ENCODE assay signal across 9 mouse cellular contexts in the genomic region with DNA sequence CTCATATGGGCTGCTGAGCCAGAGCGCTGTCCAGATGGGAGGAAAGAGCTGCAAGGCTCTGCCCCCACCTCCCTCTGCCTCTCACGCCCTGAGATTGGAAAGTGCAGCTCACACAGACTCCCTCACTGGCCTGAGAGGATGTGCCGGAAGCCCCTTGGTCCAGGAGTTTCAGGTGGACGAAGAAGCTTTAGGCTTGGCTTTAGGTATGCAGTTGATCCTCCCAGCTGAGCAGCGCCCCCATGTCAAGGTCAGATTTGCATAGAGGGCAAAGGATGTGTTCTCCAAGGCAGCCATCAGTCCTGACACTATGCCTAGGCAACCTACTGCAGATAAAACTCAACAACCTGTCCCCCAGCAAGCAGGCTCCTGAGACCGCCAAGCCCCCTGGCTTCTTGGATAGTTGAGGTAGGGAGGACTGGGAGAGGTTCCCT. TPM values are rescaled to one million over a fixed set of nuclear protein-coding genes. Genes with fewer than 3 reads are reported as not detected.
A peak's percentile ranks its signal among the peaks of the same experiment; 100 is the strongest.
DNase-seq lines count a peak whose midpoint lies in the region; ATAC-seq and TF ChIP-seq lines count a peak whose summit lies in the region.
"Had no signal": no experiment of that assay in that cellular context is flagged by ENCODE, and none has a peak within 500 bp of the region (broad histone marks: within the 10 kb centered on the region; RNA-seq: fewer than 3 reads in every experiment).

No protein-coding gene starts in this region.

- peaks cover 17% of the 10 kb centered on the region for H3K4me1 ChIP-seq in heart, adult 2 months (ENCODE audit: control insufficient read depth, insufficient read depth, low read length)
- peaks cover 64% of the 10 kb centered on the region for H3K4me1 ChIP-seq in kidney, embryonic 15.5 days
- peaks cover 32% of the 10 kb centered on the region for H3K4me1 ChIP-seq in neural tube, embryonic 13.5 days (replicated peaks)

- no peaks in the 10 kb centered on the region; the same call in 1 of the 2 replicates for H3K79me2 ChIP-seq in heart, adult 2 months (replicated peaks; ENCODE audit: control insufficient read depth, insufficient read depth, low read length)

- no peak for DNase-seq in left cerebral cortex, adult 2 months (ENCODE audit: extremely low spot score in 1 of 2, low spot score in 2 of 2)
- no peak for DNase-seq in left cerebral cortex, postnatal 4 days
- DNase-seq in heart, adult 2 months = peak; percentile 55 to 57
- no peak for DNase-seq in gastrocnemius, postnatal 10 days
- DNase-seq in thymus, postnatal 36 days = no peak
- DNase-seq in right cerebral cortex, adult 2 months (ENCODE audit: low spot score in 2 of 2) = no peak

- no peak for ATAC-seq in kidney, embryonic 15.5 days (replicated peaks; ENCODE audit: low FRiP score)
- no peak for ATAC-seq in neural tube, embryonic 13.5 days (ENCODE audit: low read depth)

- H3K27ac ChIP-seq in left cerebral cortex, adult 2 months = peak overlapping the region; percentile 96
- peak overlapping the region; percentile 99 for H3K27ac ChIP-seq in heart, adult 2 months
- peak overlapping the region; percentile 93 for H3K27ac ChIP-seq in kidney, embryonic 15.5 days
- no peak overlapping the region; the same call in 1 of the 2 replicates for H3K27ac ChIP-seq in neural tube, embryonic 13.5 days (replicated peaks)

- intact Hi-C loops in left cerebral cortex, adult 2 months (cut with DNase I) = no loop called here
- intact Hi-C loops in left cerebral cortex, postnatal 4 days (cut with DNase I) = no loop called here
- intact Hi-C loops in heart, adult 2 months (cut with DNase I) = no loop called here

- H3K27me3 ChIP-seq in heart, adult 2 months (ENCODE audit: control insufficient read depth, insufficient read depth, low read length) = no peaks in the 10 kb centered on the region
- peaks cover 18% of the 10 kb centered on the region for H3K27me3 ChIP-seq in kidney, embryonic 15.5 days
- peaks cover 11% of the 10 kb centered on the region for H3K27me3 ChIP-seq in neural tube, embryonic 13.5 days

- H3K4me3 ChIP-seq in left cerebral cortex, adult 2 months = peak overlapping the region; percentile 86
- peak overlapping the region; percentile 68 for H3K4me3 ChIP-seq in heart, adult 2 months
- 0 out of 2 replicates have a peak overlapping the region, but pooled peaks have one; percentile 6 for H3K4me3 ChIP-seq in kidney, embryonic 15.5 days (replicated peaks)
- H3K4me3 ChIP-seq in neural tube, embryonic 13.5 days = no peak overlapping the region

- H3K9ac ChIP-seq in heart, adult 2 months (ENCODE audit: low read depth, low read length) = peak overlapping the region; percentile 54
- H3K9ac ChIP-seq in kidney, embryonic 15.5 days = no peak overlapping the region
- H3K9ac ChIP-seq in neural tube, embryonic 13.5 days = no peak overlapping the region

- peak; percentile 87 for TF ChIP-seq POLR2A in heart, adult 2 months (IDR thresholded peaks at IDR 0.05; ENCODE audit: insufficient read depth, low read depth, low read length)

- 0 out of 2 replicates have a peak, but pooled peaks have one; percentile 49 for TF ChIP-seq EP300 in heart, adult 2 months (IDR thresholded peaks at IDR 0.05; ENCODE audit: insufficient read depth, low read depth, low read length)

- WGBS in heart, adult 2 months = 35% methylated on average over 6 of the region's 6 CpGs
- 63% methylated on average over 6 of the region's 6 CpGs for WGBS in kidney, embryonic 15.5 days
- WGBS in neural tube, embryonic 13.5 days = 62% methylated on average over 6 of the region's 6 CpGs

- no peaks in the 10 kb centered on the region for H3K9me3 ChIP-seq in kidney, embryonic 15.5 days (replicated peaks)
- H3K9me3 ChIP-seq in neural tube, embryonic 13.5 days = no peaks in the 10 kb centered on the region

- TF ChIP-seq CTCF in left cerebral cortex, adult 2 months (IDR thresholded peaks at IDR 0.05) = no peak
- 0 out of 2 replicates have a peak, but pooled peaks have one; percentile 5 for TF ChIP-seq CTCF in heart, adult 2 months (IDR thresholded peaks at IDR 0.05)

- H3K4me2 ChIP-seq in kidney, embryonic 15.5 days = peak overlapping the region; percentile 93
- peak overlapping the region; percentile 95 for H3K4me2 ChIP-seq in neural tube, embryonic 13.5 days

- H3K36me3 ChIP-seq in heart, adult 2 months (ENCODE audit: control insufficient read depth, insufficient read depth, low read length) = peaks cover 15% of the 10 kb centered on the region
- peaks cover 31% of the 10 kb centered on the region for H3K36me3 ChIP-seq in kidney, embryonic 15.5 days
- no peaks in the 10 kb centered on the region for H3K36me3 ChIP-seq in neural tube, embryonic 13.5 days

RNA-seq across cellular contexts. Expression of a gene that starts 1.1 kb away (rescaled TPM):
- not detected for total RNA-seq in left cerebral cortex, adult 2 months (2021)
- not detected for total RNA-seq in left cerebral cortex, postnatal 4 days (2021)
- total RNA-seq in heart, adult 2 months (2021) = not detected
- not detected in 2 replicates for polyA plus RNA-seq in heart, adult 2 months (2012; rRNA removed)
- not detected in 2 replicates for polyA plus RNA-seq in kidney, embryonic 15.5 days (2015; fragmentation: Nextera tagmentation; extraction: Ambion mirVana)
- polyA plus RNA-seq in neural tube, embryonic 13.5 days (2015; fragmentation: Nextera tagmentation; extraction: Ambion mirVana) = not detected in 2 replicates
- total RNA-seq in gastrocnemius, postnatal 10 days (2021) = not detected
- total RNA-seq: left cerebral cortex, postnatal 36 days had no signal

RNA-seq across cellular contexts. Expression of a gene that starts 3.8 kb away (rescaled TPM):
- 100 to 1,000 TPM; 206 to 220 TPM for total RNA-seq in left cerebral cortex, adult 2 months (2021)
- total RNA-seq in left cerebral cortex, postnatal 4 days (2021) = 10 to 100 TPM; 53.2 to 56.5 TPM
- total RNA-seq in heart, adult 2 months (2021) = 100 to 1,000 TPM; 103 to 131 TPM
- polyA plus RNA-seq in heart, adult 2 months (2012; rRNA removed) = 97.7 and 101 TPM in 2 replicates
- 32.8 and 33.8 TPM in 2 replicates for polyA plus RNA-seq in kidney, embryonic 15.5 days (2015; fragmentation: Nextera tagmentation; extraction: Ambion mirVana)
- polyA plus RNA-seq in neural tube, embryonic 13.5 days (2015; fragmentation: Nextera tagmentation; extraction: Ambion mirVana) = 19.7 and 20.2 TPM in 2 replicates
- total RNA-seq in gastrocnemius, postnatal 10 days (2021) = 100 to 1,000 TPM; 122 to 136 TPM

RNA-seq across cellular contexts. Expression of a gene that starts 16.2 kb away (rescaled TPM):
- total RNA-seq in left cerebral cortex, adult 2 months (2021) = not detected
- total RNA-seq in left cerebral cortex, postnatal 4 days (2021) = not detected
- 1 to 10 TPM; 2.1 to 3.2 TPM for total RNA-seq in heart, adult 2 months (2021)
- 5.8 and 7.0 TPM in 2 replicates for polyA plus RNA-seq in heart, adult 2 months (2012; rRNA removed)
- 0.83 and 1.4 TPM in 2 replicates for polyA plus RNA-seq in kidney, embryonic 15.5 days (2015; fragmentation: Nextera tagmentation; extraction: Ambion mirVana)
- polyA plus RNA-seq in neural tube, embryonic 13.5 days (2015; fragmentation: Nextera tagmentation; extraction: Ambion mirVana) = 0.08 and 0.14 TPM in 2 replicates
- under 1 TPM in 1 of 2 experiments, not detected in 1; 0.41 TPM for total RNA-seq in gastrocnemius, postnatal 10 days (2021)

RNA-seq across cellular contexts. Expression of a gene that starts 45.3 kb away (rescaled TPM):
- 10 to 100 TPM; 94.6 to 98.8 TPM for total RNA-seq in left cerebral cortex, adult 2 months (2021)
- 10 to 100 TPM; 53.1 to 56.3 TPM for total RNA-seq in left cerebral cortex, postnatal 4 days (2021)
- total RNA-seq in heart, adult 2 months (2021) = 1 to 10 TPM; 1.4 to 1.5 TPM
- 4.5 and 5.3 TPM in 2 replicates for polyA plus RNA-seq in heart, adult 2 months (2012; rRNA removed)
- 7.8 and 11.0 TPM in 2 replicates for polyA plus RNA-seq in kidney, embryonic 15.5 days (2015; fragmentation: Nextera tagmentation; extraction: Ambion mirVana)
- polyA plus RNA-seq in neural tube, embryonic 13.5 days (2015; fragmentation: Nextera tagmentation; extraction: Ambion mirVana) = 44.4 and 49.6 TPM in 2 replicates
- total RNA-seq in gastrocnemius, postnatal 10 days (2021) = 10 to 100 TPM; 76.8 to 83.7 TPM

RNA-seq across cellular contexts. Expression of a gene that starts 58.3 kb away (rescaled TPM):
- total RNA-seq in left cerebral cortex, adult 2 months (2021) = not detected
- not detected for total RNA-seq in left cerebral cortex, postnatal 4 days (2021)
- 10 to 100 TPM; 51.6 to 70.1 TPM for total RNA-seq in heart, adult 2 months (2021)
- polyA plus RNA-seq in heart, adult 2 months (2012; rRNA removed) = 102 and 143 TPM in 2 replicates
- 0.82 and 1.1 TPM in 2 replicates for polyA plus RNA-seq in kidney, embryonic 15.5 days (2015; fragmentation: Nextera tagmentation; extraction: Ambion mirVana)
- polyA plus RNA-seq in neural tube, embryonic 13.5 days (2015; fragmentation: Nextera tagmentation; extraction: Ambion mirVana) = 0.45 and 0.65 TPM in 2 replicates
- 10 to 100 TPM; 18.0 to 20.4 TPM for total RNA-seq in gastrocnemius, postnatal 10 days (2021)

Comparison
In these comparisons a context has a peak if more than half of its experiments do, and no peak if none do; other contexts are left out.
1. DNase-seq: peak in heart, adult 2 months (2 of 2); none in left cerebral cortex, adult 2 months (0 of 2), left cerebral cortex, postnatal 4 days (single experiment), gastrocnemius, postnatal 10 days (single experiment), thymus, postnatal 36 days (0 of 2) and right cerebral cortex, adult 2 months (0 of 2).